Mouse (Mus musculus) 3T3-L1 (cell line): ENCODE data around the gene C730034F03Rik.
"Not testable (repeated sequence)": the region's sequence is repeated elsewhere in the genome, so short reads cannot be mapped to it uniquely, and the experiment has no call there.

Experiments used
- DNase-seq: peaks from one replicate; pipeline ENCODE4 v3.0.0-alpha.2; 2015; ENCODE audit warnings: low read depth, low spot score

Gene C730034F03Rik

DNA sequence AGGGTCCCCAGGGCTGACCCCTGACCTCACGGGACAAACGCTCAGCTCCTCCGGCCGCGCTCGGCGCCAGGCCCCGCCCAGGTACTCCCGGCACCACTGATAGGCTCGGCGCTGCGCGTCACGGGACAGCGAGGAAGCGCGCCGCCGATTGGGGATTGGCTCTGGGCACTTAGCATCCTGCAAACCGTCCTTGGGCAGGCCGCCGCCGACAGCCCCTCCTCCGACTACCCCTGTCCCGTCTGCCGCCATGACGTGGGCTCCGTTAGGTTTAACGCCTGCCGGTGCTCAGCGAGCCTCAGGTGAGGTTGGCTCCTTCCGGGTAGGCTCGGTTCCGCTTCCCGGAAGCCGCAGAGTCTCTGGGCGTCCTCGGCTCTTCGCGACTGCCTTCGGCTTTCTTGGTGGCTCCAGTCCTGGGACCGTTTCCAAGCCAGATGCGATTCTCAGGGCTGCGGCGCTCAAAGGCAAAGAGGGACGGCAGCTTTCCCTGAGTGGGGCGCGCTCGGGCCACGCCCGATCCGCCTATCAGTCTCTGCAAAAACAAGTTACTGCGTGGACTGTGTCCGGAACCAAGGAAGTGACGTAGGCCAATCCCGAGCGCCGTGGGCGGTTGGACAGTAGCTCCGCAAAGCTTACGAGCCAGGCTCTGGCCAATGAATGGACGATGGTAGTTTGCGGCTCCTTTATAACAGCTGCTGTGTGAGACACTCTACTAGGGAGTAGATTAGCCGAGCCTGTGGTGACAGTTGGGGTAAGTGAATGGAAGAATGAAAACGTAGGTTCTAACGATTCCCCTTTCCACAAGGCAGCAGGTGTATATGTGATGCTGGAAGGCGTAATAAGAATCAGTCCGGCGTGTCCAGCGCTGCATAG, at the start of gene C730034F03Rik, which contains the start of the genes Gm44502 and Chkb:
Gene C730034F03Rik, plus strand, starts transcription at position 238 of the 870 bp plus-strand sequence.
Gene Gm44502, minus strand, starts transcription at position 345 of the 870 bp plus-strand sequence.
Gene Chkb, minus strand, starts transcription at position 557 of the 870 bp plus-strand sequence.
- peak; percentile 97 for DNase-seq

DNA sequence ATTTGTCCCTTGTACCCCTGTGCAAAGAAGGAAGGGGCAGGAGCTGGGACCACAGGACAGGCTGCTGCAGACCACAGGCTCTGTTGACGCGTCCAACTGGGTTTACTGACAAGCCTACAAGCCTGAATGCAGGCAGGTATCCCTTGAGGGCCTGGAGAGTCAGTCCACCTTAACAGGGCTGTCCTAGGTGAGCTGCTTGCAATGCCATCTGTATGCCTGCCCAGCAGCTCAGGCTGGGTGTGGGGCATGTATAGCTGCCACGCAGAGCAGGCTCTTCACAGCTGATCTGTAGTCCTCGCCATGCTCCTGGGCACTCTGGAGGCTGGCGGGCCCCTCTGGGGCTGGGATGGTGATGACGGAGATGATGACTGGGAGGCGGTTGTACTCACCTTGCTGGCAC, 44.8 kb upstream of the C730034F03Rik start, which contains the start of gene Klhdc7b:
Gene Klhdc7b, plus strand, starts transcription at position 301 of the 400 bp plus-strand sequence.
- DNase-seq = no peak

DNA sequence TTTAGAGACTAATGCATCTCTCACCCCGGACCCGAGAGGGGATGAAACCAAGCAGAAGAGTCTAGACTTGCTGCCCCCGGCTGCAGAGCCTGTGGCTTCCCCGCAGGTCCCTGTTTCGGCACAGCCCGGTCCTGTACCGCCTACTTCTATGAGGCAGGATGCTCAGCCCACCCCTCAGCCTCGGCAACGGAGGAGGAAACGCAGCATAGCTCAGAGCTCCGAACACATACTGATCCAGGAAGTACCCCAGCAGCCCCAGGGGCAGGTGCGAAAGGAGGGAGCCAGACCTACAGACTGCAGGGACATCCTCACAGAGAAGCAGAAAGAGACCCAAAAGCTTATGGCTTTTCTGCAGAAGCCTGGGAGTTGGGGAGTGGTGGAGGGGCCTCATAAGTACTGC, 42.3 kb upstream of the C730034F03Rik start:
- no peak for DNase-seq

DNA sequence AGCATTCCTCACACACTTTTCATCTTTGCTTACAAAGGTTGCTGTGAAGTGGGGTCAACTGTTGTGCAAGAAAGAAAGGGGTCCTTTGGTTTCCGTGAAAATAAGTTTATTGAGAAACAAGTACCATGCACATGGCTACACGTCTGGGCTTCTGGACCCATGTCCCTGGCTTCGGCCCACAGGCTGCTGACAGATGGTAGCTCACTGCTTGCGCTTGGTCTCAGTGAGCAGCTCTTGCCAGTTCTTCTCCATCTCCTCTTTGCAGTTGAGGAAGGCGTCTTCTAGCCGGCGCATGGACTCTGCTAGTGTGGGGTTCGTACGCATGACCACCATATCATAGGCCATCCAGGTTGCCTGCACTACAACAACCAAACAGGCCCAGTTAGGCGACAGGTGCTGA, 39.3 kb upstream of the C730034F03Rik start:
- no peak for DNase-seq

DNA sequence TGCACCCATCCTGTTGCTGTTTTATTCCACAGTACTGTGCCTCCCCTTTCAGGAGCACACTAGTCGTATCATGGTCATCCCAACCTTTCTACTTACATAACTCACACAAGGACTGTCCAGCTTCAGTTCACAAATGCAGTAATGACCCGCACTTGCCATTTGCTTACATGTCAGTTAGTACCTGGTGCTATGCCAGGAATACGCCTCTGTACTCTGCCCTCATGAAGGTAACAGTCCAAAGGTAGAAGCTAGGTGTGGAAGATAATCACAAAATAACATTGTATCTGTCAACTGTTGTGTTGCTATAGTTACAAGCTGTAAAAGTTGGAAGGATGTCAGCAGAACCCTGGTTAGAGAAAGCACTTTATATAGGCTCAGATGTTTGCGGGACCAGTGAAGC, 32.5 kb upstream of the C730034F03Rik start:
- DNase-seq = no peak

DNA sequence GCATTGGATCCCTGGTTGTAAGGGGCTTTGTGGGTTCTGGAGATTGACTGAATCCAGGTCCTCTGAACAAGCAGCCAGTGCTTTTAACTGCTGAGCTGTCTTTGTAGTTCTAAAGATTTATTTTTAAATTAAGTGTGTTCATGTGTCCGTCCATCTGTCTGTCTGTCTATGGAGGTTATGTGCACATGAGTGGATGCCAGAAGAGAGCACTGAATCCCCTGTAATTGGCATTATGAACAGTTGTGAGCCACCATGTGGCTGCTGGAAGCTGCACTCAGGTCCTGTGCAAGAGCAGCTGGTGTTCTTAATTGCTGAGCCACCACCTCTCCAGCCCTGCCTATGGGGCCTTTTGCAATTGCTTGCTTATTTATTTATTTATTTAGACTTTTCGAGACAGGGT, 31.2 kb upstream of the C730034F03Rik start:
- no peak for DNase-seq

DNA sequence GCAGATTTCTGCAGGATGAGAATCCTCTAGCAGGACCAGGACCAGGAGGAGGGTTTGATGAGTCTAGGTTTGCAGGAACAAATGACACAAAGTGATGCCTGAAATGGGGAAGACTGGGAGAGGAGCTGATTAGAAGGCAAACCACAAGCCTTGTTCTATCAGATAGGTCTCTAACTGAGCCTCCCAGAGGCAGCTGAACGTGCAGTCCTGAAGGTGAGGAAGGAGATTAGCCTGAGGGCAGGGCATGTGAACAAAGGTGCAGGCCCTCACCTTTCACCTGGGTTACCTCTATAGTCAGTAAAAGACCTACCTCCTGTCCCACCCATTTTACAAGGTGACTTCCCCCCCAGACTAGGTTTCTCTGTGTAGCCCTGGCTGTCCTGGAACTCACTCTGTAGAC, 29.7 kb upstream of the C730034F03Rik start:
- DNase-seq = no peak

DNA sequence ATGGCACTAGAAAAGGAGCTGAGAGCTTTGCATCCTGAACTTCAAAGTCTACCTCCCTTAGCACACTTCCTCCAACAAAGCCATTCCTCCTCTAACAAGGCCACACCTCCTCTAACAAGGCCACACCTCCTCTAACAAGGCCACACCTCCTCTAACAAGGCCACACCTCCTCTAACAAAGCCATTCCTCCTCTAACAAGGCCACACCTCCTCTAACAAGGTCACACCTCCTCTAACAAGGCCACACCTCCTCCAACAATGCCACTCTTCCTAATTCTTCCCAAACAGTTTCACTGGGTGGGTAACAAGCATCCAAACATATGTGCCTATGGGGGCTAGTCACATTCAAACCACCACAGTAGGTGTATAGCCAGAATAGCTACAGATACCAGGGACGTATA, 26.9 kb upstream of the C730034F03Rik start:
- no peak for DNase-seq

DNA sequence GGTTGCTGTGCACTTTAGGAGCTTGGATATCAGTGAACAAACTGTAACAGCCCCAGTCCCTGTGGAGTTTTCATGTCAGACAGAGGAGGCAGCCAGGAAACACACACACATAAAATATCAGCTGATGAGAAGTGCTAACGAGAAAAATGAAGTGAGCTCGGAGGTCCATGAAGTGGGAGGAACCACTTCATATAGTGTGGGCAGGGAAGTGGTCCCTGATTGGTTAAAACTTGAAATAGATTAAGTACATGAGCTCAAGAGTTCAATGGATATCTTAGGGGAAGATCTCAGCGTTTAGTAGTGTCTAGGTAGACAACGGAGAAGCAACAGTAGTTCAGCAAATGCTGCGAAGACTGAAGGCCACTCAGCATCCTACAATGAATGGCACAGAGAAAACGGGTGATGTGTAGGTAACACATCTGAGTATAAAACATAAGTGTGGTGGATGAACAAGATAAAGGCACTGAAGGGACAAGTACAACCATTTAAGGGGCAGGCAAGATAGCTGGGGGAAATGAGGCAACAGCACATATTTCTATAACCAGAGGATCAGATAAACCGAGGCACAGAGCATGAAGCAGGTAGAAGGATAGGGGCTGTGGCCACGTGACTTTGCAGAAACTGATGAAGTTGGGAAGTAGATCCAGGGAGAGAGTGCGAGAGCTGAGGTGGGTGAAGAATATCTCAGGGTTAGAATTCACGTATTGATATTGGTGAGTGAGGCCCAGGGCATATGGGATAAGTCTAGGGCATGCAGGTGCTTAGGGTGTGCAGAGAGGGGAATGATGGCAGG, 24.4 kb upstream of the C730034F03Rik start:
- no peak for DNase-seq

DNA sequence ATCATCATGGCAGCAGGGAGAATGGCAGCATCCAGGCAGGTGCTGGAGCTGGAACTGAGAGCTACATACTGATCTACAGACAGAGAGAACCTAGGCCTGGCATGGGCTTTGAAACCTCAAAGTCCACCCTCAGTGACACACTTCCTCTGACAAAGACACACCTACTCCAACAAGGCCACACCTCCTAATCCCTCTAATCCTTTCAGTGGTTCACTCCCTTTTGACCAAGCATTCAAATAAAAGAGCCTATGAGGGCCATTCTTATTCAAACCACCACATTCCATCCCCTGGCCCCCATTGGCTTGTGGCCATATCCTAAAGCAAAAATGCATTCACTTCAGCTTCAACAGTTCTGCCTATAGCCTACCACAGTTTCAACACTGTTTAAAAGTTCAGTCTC, 22.7 kb upstream of the C730034F03Rik start:
- DNase-seq = no peak

DNA sequence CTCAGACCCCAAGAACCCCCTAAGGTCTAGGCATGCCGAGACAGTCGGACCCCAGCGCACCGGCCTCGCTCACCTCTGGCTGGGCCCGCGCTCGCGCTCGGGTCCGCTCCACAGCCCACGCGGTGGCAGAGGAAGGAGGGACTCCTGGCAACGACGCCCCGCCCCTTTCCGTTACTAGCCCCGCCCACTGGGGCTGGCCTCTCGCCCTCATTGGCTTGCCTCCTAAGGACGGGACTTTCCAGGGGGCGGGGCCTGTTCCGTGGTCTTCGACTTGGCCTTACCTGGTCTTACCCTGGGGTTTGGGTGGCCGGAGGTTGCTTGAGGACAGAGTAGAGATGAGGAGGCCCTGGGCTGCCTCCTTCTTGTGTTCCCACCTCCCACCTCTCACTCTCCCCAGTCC, 19.3 kb upstream of the C730034F03Rik start, which contains the start of gene Syce3:
Gene Syce3, minus strand, starts transcription at position 386 of the 400 bp plus-strand sequence.
- no peak for DNase-seq

DNA sequence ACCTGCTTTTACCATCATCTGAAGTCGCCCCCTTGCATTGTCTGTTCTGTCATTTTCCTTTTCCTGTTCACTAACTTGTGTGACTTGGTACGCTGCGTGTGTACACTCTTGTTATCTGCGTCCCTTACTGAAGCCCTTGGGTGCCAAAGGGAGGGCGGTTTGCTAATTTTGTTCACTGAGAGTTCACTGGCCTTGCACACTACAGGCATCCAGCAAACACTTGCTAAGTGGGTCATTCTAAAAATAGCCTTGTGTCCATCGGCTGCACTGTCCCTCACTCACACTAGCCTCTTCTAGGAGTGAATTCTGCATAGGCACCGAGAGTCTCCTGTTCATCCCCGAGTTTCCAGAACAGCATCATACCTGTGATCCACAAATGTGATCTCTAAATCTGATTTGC, 14.1 kb upstream of the C730034F03Rik start:
- no peak for DNase-seq

DNA sequence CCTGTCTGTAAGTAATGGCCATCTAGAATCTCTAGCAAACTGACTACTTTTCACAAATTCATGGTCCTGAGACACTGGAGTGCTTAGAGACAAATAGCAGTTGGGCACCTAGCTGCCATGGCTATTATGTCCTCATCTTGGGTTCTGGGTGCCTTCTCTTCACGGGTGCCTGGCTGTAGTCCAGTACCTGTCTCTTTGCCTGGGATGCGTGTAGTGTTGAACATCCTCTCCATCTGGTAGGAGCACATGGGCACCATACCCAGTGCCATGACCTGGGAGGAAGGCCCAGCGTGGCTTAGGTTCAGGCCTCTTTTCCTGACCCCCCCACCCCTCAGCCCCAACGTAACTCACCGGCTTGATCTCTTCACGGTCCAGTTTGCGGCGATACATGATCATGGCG, 7.5 kb upstream of the C730034F03Rik start:
- DNase-seq = no peak

DNA sequence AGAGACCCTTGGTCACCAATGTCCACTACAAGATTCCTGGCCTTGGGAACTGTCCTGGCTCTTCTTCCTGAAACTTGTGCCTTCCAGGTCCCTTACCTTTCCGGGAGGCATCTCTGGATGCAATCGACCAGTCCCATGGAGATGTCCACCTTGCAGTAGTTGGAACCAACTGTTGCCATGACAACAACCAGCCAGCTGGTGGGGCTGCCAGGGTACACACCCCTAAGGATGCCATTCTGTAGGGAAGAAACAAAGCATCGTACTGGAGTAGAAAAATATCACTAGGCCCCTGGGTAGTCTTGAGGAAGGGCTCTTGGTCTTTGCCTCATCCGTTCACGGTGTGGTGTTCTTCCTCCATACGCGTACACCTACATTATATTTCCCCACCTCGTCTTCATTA, 4.8 kb upstream of the C730034F03Rik start:
- no peak for DNase-seq

DNA sequence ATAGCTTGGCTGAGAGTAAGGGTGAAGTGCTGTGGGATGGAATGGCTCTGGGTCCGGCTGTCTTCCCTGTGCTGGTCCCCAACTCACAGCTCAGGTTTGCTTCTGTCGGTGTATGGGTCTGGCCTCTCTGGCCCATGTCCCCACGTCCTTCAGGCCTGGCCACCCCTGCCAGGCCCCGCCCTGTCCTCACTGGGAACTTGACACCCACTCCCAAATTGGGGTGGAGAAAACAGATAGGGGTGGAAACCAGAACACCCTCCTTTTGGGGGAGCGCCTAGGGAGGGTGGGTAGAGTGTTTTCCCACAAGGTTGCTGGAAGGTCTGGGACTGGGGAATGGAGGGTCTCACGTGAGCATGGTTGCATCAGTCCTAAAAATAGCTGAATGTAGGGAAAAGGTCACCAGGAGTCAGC, 3.7 kb upstream of the C730034F03Rik start, which contains the start of gene Cpt1b:
Gene Cpt1b, minus strand, starts transcription at position 153 of the 411 bp plus-strand sequence.
- no peak for DNase-seq

DNA sequence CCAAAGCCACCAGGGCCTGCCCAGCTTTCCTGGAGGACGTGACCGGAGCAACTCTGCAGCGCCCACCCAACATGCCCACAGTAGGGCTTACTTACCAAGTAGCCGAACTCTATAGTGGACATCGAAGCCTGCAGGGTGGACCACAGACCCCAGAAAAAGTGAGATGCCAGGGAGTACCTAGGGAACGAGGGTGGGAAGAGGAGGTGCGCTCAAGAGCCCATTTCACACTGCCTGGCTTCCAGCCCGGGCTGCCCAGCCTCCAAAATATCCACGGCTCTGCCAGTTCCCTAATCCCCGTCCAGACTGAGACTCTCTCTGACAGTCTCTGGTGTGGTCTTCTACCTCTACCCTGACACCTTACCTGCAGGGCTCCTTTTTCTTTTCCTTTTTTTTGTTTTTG, 2.7 kb upstream of the C730034F03Rik start:
- DNase-seq = no peak

DNA sequence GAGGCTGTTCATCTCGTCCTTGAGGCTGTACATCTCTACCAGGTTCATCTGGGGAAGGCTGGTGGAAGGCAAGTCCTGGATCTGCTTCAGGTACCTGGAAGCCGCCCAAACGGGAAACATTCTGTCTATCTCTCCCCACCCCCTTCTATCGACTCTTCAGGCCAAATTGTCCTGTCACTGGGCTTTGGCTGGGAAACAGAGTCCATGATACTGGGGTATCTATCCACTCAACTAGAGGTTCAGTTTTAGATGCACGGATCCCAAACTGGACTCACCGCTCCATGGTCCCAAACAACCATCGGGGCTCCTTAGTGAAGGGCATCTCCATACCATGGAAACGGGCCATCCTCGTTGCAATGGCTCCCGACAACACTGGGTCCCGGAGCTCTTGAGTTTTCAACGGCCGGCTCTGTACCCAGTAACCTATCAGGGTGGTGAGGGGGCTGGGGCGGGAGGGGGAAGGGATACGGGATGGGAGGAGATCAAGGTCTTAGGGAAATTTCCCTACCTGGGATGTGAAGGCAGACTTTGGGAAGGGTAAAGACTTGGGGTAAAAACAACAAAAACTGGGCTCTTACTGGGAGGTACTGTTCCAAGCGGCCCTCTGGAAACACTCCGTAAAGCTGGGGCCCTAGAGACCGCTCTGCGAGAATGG, 1.1 kb upstream of the C730034F03Rik start:
- DNase-seq = no peak

DNA sequence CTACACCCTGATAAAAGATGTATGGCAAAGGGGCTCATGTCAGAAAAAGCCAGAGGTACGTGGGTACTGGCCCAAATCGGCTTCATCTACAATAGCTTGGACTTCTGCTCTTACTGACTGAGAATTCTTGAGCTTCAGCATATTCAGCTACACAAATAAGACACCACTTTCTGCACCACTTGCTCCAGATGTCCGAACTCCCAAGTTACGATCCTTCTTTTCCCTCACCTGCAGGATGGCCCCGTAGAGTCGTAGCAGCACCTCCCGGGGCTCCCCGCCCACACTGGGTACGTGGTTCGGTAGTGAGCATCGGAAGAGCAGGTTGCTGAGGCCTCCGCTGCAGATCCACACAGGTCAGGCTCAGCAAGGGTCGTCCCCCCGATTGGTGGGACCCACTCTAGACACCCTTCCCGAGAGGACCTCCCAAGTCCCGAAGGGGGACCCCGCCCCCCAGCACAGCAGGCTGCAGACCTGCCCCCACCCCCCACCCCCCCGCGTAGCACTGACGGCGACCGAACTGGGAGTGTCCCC, 503 bp upstream of the C730034F03Rik start:
- peak; percentile 17 for DNase-seq

DNA sequence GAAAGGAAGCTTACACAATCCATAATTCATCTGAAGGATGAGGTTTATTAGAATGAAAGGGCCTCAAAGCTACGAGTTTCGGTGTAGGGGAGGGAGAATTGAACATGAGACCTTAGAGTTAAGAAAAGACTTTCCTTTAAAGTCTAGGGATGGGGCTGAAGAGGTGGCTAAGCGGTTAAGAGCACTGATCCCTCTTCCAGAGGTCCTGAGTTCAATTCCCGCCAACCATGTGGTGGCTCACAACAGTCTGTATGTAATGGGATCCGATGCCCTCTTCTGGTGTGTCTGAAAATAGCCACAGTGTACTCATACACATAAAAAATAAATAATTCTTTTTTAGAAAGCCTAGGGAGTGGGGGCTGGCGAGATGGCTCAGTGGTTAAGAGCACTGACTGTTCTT, 952 bp downstream of the C730034F03Rik start:
- DNase-seq = peak; percentile 42

DNA sequence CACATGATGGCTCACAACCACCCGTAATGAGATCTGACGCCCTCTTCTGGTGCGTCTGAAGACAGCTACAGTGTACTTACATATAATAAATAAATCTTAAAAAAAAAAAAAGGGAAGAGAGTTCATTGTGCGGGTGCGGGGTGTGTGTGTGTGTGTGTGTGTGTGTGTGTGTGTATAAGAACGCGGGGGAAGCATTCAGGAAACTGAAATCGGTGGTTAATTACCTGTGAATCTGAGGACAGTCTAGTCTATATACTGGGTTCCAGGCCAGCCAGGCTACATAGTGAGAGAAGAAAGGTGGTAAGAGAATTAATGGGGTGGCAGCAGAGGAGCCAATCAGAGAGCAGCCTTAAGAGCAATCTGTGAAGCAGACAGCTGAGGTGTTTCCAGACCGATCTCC, 1.4 kb downstream of the C730034F03Rik start:
- not testable (repeated sequence) for DNase-seq

DNA sequence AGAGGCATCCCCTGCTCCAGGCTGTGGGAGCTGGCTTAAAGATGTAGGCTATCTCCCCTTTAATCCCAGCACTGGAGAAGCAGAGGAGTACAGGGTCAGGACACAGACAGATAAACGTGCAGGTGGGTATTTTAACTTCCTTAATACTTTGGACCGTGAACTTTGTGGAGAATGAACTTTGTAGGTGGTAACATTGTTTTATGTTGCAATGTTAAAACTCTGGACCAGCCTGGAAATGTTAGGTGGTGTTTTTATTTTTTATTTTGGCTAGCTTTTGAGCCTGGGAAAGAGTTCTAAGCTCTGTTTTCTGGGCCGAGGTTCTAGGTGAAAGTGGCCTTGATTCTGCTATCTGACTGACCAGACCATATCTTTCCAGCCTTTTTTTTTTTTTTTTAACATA, 1.9 kb downstream of the C730034F03Rik start:
- DNase-seq = no peak
